Mouse (Mus musculus) heart, adult 2 months (tissue): ENCODE measurements around the gene Stox2. TPM values are rescaled to one million over a fixed set of nuclear protein-coding genes. Genes with fewer than 3 reads are reported as not detected.

ENCODE experiments used
- DNase-seq, 2 experiments: peaks; one replicate each; pipeline ENCODE4 v3.0.0; 2021
- H3K27ac ChIP-seq: fragments of 200-600 bp; 2 replicates; pipeline ENCODE4 v1.8.1; 2022
- H3K27me3 ChIP-seq: fragments of 200-500 bp; 2 replicates; pipeline ENCODE4 v1.6.1; 2012; ENCODE audit warnings: mild to moderate bottlenecking, low read length, inconsistent platforms, mixed read lengths; ENCODE audit not compliant: control insufficient read depth, insufficient read depth
- H3K36me3 ChIP-seq: fragments of 200-500 bp; 2 replicates; pipeline ENCODE4 v1.6.1; 2012; ENCODE audit warnings: low read length, inconsistent platforms; ENCODE audit not compliant: control insufficient read depth, insufficient read depth
- H3K4me1 ChIP-seq: fragments of 200-500 bp; 2 replicates; pipeline ENCODE4 v1.6.1; 2011; ENCODE audit warnings: low read length; ENCODE audit not compliant: control insufficient read depth, insufficient read depth
- H3K4me3 ChIP-seq: fragments of 200-600 bp; 2 replicates; pipeline ENCODE4 v1.8.1; 2022
- H3K79me2 ChIP-seq: fragments of 200-500 bp; replicated peaks from 2 replicates; pipeline ENCODE4 v1.6.1; 2012; ENCODE audit warnings: mild to moderate bottlenecking, inconsistent platforms, low read length, moderate library complexity, mixed read lengths; ENCODE audit not compliant: control insufficient read depth, insufficient read depth
- H3K9ac ChIP-seq: fragments of 200-500 bp; 2 replicates; pipeline ENCODE4 v1.6.1; 2012; ENCODE audit warnings: low read depth, mild to moderate bottlenecking, control low read depth, inconsistent platforms, low read length, mixed read lengths
- CTCF ChIP-seq: fragments of 200-600 bp; IDR thresholded peaks from 2 replicates; pipeline ENCODE4 v1.8.1; 2022; ENCODE audit warnings: antibody characterized with exemption, mild to moderate bottlenecking, moderate library complexity
- EP300 ChIP-seq: fragments of 200-500 bp; IDR thresholded peaks from 2 replicates; pipeline ENCODE4 v1.6.1; 2011; ENCODE audit warnings: low read depth, low read length, control low read depth; ENCODE audit not compliant: insufficient read depth
- POLR2A ChIP-seq: fragments of 200-500 bp; IDR thresholded peaks from 2 replicates; pipeline ENCODE4 v1.6.1; 2011; ENCODE audit warnings: mild to moderate bottlenecking, low read depth, low read length, control low read depth; ENCODE audit not compliant: insufficient read depth
- WGBS: fragments of 180-500 bp; shearing (Covaris S2); methylation state at CpG from one replicate; pipeline ENCODE4 v1.1.7; 2018; 5-methylcytosine and 5-hydroxymethylcytosine counted together
- intact Hi-C: fragments of 180-260 bp; cut with DNase I; formaldehyde crosslinking; loops from one replicate; pipeline ENCODE4 v1.15.1; 2025
- polyA plus RNA-seq: library from polyadenylated mRNA; depleted of rRNA; stranded (reverse); fragments of >200 nt; gene quantifications from 2 replicates; pipeline ENCODE4 v1.2.3, GENCODE M21; 2012
- total RNA-seq, 2 experiments: library from RNA; stranded (reverse); gene quantifications; 2 replicates each; pipeline ENCODE4 v1.2.3; 2021

Gene Stox2
- total and polyA plus RNA-seq, 3 experiments = 2.6 to 11.3 (median 10.1) TPM

DNA sequence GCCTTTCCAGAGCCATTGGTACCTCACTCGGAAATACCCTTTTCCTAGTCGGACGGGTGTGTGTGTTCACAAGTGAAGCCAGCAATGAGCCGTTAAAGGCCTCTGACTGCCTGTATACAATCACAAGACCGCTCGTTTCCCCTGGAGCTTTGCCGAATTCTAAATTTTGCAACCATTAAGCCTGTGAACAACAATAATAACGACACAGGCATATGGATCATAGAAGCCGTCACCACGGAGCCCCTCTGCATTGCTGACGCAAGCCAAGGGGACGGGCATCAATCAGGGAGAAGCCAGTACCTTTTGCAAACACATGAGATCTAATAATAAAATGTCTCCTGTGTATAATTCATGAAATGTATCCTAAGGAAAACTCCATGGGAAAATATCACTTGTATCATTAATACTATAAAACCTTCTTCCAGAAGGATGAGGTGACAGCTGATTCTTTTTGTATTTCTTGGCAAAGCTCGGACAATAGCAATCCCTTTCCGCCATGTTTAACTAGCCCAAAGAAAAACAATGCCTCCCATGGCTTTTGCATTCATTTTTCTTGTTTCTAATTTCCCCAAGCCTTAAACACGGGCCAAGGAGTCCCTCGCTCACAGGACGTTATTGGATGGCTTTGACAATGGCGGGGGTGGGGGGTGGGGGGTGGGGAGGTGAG, 265.0 kb downstream of the Stox2 start:
- H3K36me3 ChIP-seq = peaks cover 2% of the 10 kb centered on the region

DNA sequence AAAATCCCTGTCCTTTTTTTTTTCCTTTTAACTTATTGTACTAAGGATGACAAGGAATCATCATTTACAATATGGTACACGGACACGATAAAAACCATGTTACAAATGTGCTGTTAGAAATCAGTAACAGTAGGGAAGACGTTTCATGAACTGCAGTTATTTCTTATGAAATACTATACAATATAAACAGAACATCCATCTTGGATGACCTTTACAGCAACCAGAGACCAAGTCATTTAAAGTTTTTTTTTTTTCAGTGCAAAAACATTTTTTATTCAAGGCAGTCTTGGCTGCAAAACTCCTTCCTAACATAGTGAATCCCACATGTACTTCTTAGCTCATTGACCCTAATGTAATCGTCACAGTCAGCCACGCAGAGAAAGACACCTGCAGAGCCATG, 266.0 kb downstream of the Stox2 start:
- Histone ChIP-seq H3K4me1 (peaks cover 4% of the 10 kb centered on the region), H3K27me3 (no peaks in the 10 kb centered on the region), H3K4me3 (no peak overlapping the region), H3K36me3 (peaks cover 2% of the 10 kb centered on the region), H3K79me2 (no peaks in the 10 kb centered on the region), H3K9ac (no peak overlapping the region), H3K27ac (no peak overlapping the region)
- 94% methylated on average over 5 of the region's 5 CpGs for WGBS
- no peak for DNase-seq
- intact Hi-C loops = loop anchor here (5.0 kb wide), 1 partner anchor 192 kb away; no protein-coding TSS in a partner anchor
- TF ChIP-seq CTCF (no peak), POLR2A (no peak), EP300 (no peak)

More for the DNA sequence above, 265.0 kb downstream of the Stox2 start:
- Histone ChIP-seq H3K4me3 (no peak overlapping the region), H3K27me3 (no peaks in the 10 kb centered on the region), H3K27ac (no peak overlapping the region), H3K9ac (no peak overlapping the region), H3K4me1 (peaks cover 4% of the 10 kb centered on the region), H3K79me2 (no peaks in the 10 kb centered on the region)
- TF ChIP-seq CTCF (no peak), POLR2A (no peak), EP300 (no peak)
- intact Hi-C loops = loop anchor here (5.0 kb wide), 1 partner anchor 191 kb away; no protein-coding TSS in a partner anchor
- 81% methylated on average over 18 of the region's 18 CpGs for WGBS
- DNase-seq = no peak

DNA sequence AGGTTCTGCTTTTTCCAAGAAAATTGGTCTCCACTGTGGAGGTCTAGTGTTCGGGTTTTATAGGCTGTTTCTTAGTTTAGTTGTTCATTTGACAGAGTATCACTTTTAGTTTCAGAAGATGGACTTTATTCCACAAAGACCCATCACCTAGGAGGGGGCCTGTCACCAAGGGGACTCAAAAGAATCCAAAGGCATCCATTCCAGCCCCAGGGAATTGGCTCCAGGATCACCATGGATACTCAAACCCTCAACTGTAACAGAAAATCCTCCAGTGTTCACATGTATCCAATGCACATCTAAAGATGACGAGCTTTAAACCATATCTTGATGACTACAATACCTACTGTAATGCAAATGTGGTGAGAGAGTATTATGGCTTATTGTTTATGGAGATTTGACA, 267.4 kb downstream of the Stox2 start:
- Histone ChIP-seq H3K4me1 (peaks cover 4% of the 10 kb centered on the region), H3K27me3 (no peaks in the 10 kb centered on the region), H3K36me3 (peaks cover 2% of the 10 kb centered on the region), H3K27ac (no peak overlapping the region), H3K4me3 (no peak overlapping the region), H3K79me2 (no peaks in the 10 kb centered on the region), H3K9ac (no peak overlapping the region)
- no peak for DNase-seq
- WGBS = 92% methylated on average over 2 of the region's 2 CpGs
- no peak for TF ChIP-seq POLR2A
- TF ChIP-seq CTCF = no peak
- TF ChIP-seq EP300 = no peak
- intact Hi-C loops = no loop called here

DNA sequence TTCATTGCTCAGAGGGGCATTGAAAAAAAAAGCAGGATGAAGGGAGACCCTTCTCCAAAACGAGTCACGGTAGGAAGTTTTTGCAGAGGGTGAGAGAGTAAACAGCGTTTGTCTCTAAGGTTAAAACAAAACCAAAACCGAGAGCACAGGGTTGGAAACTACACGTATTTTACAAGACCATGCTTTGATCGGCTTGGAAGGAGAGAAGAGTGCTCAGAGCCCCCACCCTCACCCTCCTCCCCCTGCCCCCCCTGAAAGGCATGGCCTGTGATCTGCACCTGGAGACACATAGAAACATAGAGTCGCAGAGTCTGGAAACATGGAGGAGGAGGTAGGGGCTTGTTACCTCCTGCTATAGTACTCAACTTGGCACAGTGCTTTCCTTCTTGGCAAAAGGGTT, 272.3 kb downstream of the Stox2 start:
- 70% methylated on average over 7 of the region's 7 CpGs for WGBS
- H3K79me2 ChIP-seq = no peaks in the 10 kb centered on the region
- no peak overlapping the region for H3K27ac ChIP-seq
- no peaks in the 10 kb centered on the region for H3K36me3 ChIP-seq
- H3K4me1 ChIP-seq = no peaks in the 10 kb centered on the region
- TF ChIP-seq CTCF = no peak
- no peak for TF ChIP-seq POLR2A
- TF ChIP-seq EP300 = no peak
- H3K9ac ChIP-seq = no peak overlapping the region
- H3K4me3 ChIP-seq = no peak overlapping the region
- no peaks in the 10 kb centered on the region for H3K27me3 ChIP-seq
- no peak for DNase-seq
- intact Hi-C loops = no loop called here

DNA sequence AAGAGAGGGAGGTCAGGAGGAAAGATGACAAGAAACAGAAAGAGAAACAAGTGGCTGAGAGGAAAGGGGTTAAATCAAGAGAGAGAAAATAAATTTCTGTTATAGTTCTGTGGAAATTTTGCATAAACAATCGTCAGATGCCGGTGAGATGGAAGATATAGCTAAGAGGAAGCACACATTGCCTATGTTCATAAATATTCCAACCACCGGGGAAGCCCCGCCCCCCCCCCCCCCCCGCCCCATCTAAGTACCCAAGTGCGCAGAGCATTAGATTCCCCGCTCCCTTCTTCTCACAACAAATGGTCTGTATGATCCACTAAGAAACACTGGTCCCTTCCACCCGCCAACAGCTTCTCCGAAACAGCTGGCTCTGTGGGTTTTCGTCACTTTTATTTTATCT, 273.3 kb downstream of the Stox2 start:
- Histone ChIP-seq H3K36me3 (no peaks in the 10 kb centered on the region), H3K4me1 (no peaks in the 10 kb centered on the region), H3K79me2 (no peaks in the 10 kb centered on the region), H3K9ac (no peak overlapping the region), H3K4me3 (no peak overlapping the region), H3K27me3 (no peaks in the 10 kb centered on the region), H3K27ac (no peak overlapping the region)
- DNase-seq = no peak
- intact Hi-C loops = no loop called here
- no peak for TF ChIP-seq CTCF
- TF ChIP-seq EP300 = no peak
- no peak for TF ChIP-seq POLR2A
- WGBS = 72% methylated on average over 10 of the region's 10 CpGs

DNA sequence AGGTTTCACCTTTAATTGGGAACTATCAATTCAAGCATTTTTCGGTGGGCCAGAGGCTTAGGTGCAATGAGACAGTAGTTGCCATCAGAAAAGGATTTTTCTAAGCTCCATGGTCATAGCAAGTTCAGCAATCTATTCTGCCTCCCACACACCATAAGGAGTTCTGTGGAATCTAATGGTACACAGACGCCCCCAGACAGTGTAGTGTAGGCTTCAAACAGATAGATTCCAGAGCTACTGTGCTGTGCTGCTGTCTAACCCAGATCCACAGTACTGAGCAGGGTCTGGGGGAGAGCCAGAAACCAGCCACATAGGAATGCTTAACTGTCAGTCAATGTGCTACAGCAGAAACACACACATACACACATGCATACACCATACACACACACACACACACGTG, 285.5 kb downstream of the Stox2 start:
- TF ChIP-seq POLR2A (no peak), EP300 (no peak), CTCF (no peak)
- WGBS = 78% methylated on average over 3 of the region's 3 CpGs
- intact Hi-C loops = no loop called here

More for the DNA sequence above, 285.5 kb downstream of the Stox2 start:
- H3K36me3 ChIP-seq = no peaks in the 10 kb centered on the region
- H3K27me3 ChIP-seq = peaks cover 4% of the 10 kb centered on the region; the same call in 1 of the 2 replicates
- DNase-seq = no peak
- H3K27ac ChIP-seq = no peak overlapping the region
- H3K79me2 ChIP-seq = no peaks in the 10 kb centered on the region
- no peaks in the 10 kb centered on the region for H3K4me1 ChIP-seq
- no peak overlapping the region for H3K4me3 ChIP-seq
- H3K9ac ChIP-seq = no peak overlapping the region
